Mouse (Mus musculus): Measurements from ENCODE around the gene Gabpa.

DNA sequence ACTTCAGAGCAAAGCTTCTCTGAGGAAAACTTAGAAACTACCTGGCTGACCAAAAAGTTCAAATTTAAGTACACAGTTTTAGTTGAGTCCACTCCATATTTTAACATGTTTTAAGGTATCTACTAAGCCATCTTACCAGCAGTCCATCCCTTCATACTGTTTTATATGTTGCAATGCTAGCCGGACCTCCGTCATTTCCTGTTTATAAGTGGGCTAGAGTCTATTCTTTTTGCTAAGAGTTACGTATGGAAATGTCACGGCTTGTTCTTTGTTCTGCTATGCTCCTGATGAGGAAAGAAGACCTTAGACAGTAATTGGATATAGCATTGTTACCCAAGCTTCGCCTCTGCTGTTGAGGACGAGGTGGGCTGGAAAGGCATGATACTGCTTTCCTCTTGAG, 18.8 kb downstream of the Gabpa start:
- TF ChIP-seq CTCF (IDR thresholded peaks at IDR 0.05; ENCODE audit: borderline replicate concordance, insufficient read depth, low read length) (no peak), POLR2A (IDR thresholded peaks at IDR 0.05; ENCODE audit: low read depth, low read length) (no peak)
